Mouse (Mus musculus): ENCODE results near the gene Tgfb2. TPM values are rescaled to one million over a fixed set of nuclear protein-coding genes. Genes with fewer than 3 reads are reported as not detected.
A peak's percentile ranks its signal among the peaks of the same experiment; 100 is the strongest.

Tgfb2 gene
- polyA plus RNA-seq, 1 experiment from 2014 or later: 89.9 TPM

- Histone ChIP-seq H3K27me3 (no peaks in the 10 kb centered on the region), H3K9me3 (no peaks in the 10 kb centered on the region), H3K36me3 (no peaks in the 10 kb centered on the region), H3K9ac (no peak overlapping the region), H3K27ac (no peak overlapping the region), H3K4me1 (peaks cover 13% of the 10 kb centered on the region), H3K4me2 (no peak overlapping the region), H3K4me3 (no peak overlapping the region)
- ATAC-seq (ENCODE audit: borderline replicate concordance, extremely low read depth, low FRiP score, low TSS enrichment): no peak
- WGBS: 66% methylated on average over 2 of the region's 2 CpGs
Observed at GRCm38 (mm10) chr1:186605635-186606034, 100.2 kb downstream of the Tgfb2 start.

- Histone ChIP-seq H3K9me3 (no peaks in the 10 kb centered on the region), H3K4me1 (no peaks in the 10 kb centered on the region; the same call in 1 of the 2 replicates), H3K27ac (no peak overlapping the region), H3K36me3 (no peaks in the 10 kb centered on the region), H3K4me2 (no peak overlapping the region), H3K9ac (no peak overlapping the region), H3K4me3 (no peak overlapping the region), H3K27me3 (no peaks in the 10 kb centered on the region)
- 83% methylated on average over 5 of the region's 5 CpGs for WGBS
- no peak for ATAC-seq (ENCODE audit: borderline replicate concordance, extremely low read depth, low FRiP score, low TSS enrichment)
Observed at GRCm38 (mm10) chr1:186604124-186604523, 101.7 kb downstream of the Tgfb2 start.

GRCm38 (mm10) chr1:186588226-186588625, 117.6 kb downstream of the Tgfb2 start:
- Histone ChIP-seq H3K9ac (no peak overlapping the region), H3K4me2 (no peak overlapping the region), H3K4me1 (peaks cover 5% of the 10 kb centered on the region; the same call in 1 of the 2 replicates), H3K4me3 (no peak overlapping the region), H3K27me3 (no peaks in the 10 kb centered on the region), H3K9me3 (no peaks in the 10 kb centered on the region), H3K27ac (no peak overlapping the region), H3K36me3 (no peaks in the 10 kb centered on the region)
- 87% methylated on average over 2 of the region's 2 CpGs for WGBS
- ATAC-seq (ENCODE audit: borderline replicate concordance, extremely low read depth, low FRiP score, low TSS enrichment): no peak

GRCm38 (mm10) chr1:186587065-186587804, 118.6 kb downstream of the Tgfb2 start:
- no peak overlapping the region for H3K27ac ChIP-seq

GRCm38 (mm10) chr1:186585571-186586164, 120.1 kb downstream of the Tgfb2 start:
- H3K4me1 ChIP-seq: peaks cover 29% of the 10 kb centered on the region

More at GRCm38 (mm10) chr1:186587065-186587804, 118.6 kb downstream of the Tgfb2 start:
- Histone ChIP-seq H3K27me3 (no peaks in the 10 kb centered on the region), H3K36me3 (no peaks in the 10 kb centered on the region), H3K4me3 (no peak overlapping the region), H3K4me2 (no peak overlapping the region), H3K4me1 (peaks cover 15% of the 10 kb centered on the region), H3K9ac (no peak overlapping the region), H3K9me3 (no peaks in the 10 kb centered on the region)
- 63% methylated on average over 8 of the region's 8 CpGs for WGBS
- ATAC-seq (ENCODE audit: borderline replicate concordance, extremely low read depth, low FRiP score, low TSS enrichment): no peak

GRCm38 (mm10) chr1:186583933-186584332, 121.9 kb downstream of the Tgfb2 start:
- H3K4me1 ChIP-seq: peaks cover 29% of the 10 kb centered on the region
- ATAC-seq (ENCODE audit: borderline replicate concordance, extremely low read depth, low FRiP score, low TSS enrichment): no peak
- H3K9me3 ChIP-seq: no peaks in the 10 kb centered on the region

More at GRCm38 (mm10) chr1:186585571-186586164, 120.1 kb downstream of the Tgfb2 start:
- Histone ChIP-seq H3K4me3 (no peak overlapping the region), H3K9me3 (no peaks in the 10 kb centered on the region), H3K4me2 (no peak overlapping the region), H3K36me3 (no peaks in the 10 kb centered on the region), H3K9ac (no peak overlapping the region), H3K27ac (no peak overlapping the region), H3K27me3 (no peaks in the 10 kb centered on the region)
- ATAC-seq (ENCODE audit: borderline replicate concordance, extremely low read depth, low FRiP score, low TSS enrichment): no peak
- WGBS: 54% methylated on average over 2 of the region's 2 CpGs

GRCm38 (mm10) chr1:186582113-186582512, 123.7 kb downstream of the Tgfb2 start:
- 19% methylated on average over 6 of the region's 6 CpGs for WGBS
- Histone ChIP-seq H3K4me1 (peaks cover 29% of the 10 kb centered on the region), H3K4me2 (no peak overlapping the region), H3K27ac (peak overlapping the region; percentile 57), H3K4me3 (no peak overlapping the region), H3K9ac (no peak overlapping the region), H3K36me3 (no peaks in the 10 kb centered on the region), H3K9me3 (no peaks in the 10 kb centered on the region), H3K27me3 (peaks cover 5% of the 10 kb centered on the region; the same call in 1 of the 2 replicates)
- ATAC-seq (ENCODE audit: borderline replicate concordance, extremely low read depth, low FRiP score, low TSS enrichment): peak; percentile 63; the same call in 1 of the 2 replicates

More at GRCm38 (mm10) chr1:186583933-186584332, 121.9 kb downstream of the Tgfb2 start:
- no peaks in the 10 kb centered on the region for H3K27me3 ChIP-seq
- H3K4me3 ChIP-seq: no peak overlapping the region
- no peak overlapping the region for H3K4me2 ChIP-seq
- H3K36me3 ChIP-seq: no peaks in the 10 kb centered on the region
- no peak overlapping the region for H3K9ac ChIP-seq
- no peak overlapping the region for H3K27ac ChIP-seq

GRCm38 (mm10) chr1:186581666-186582065, 124.1 kb downstream of the Tgfb2 start:
- 24% methylated on average over 2 of the region's 2 CpGs for WGBS
- H3K9me3 ChIP-seq: no peaks in the 10 kb centered on the region
- H3K4me2 ChIP-seq: no peak overlapping the region
- ATAC-seq (ENCODE audit: borderline replicate concordance, extremely low read depth, low FRiP score, low TSS enrichment): no peak
- H3K4me1 ChIP-seq: peaks cover 25% of the 10 kb centered on the region
- H3K4me3 ChIP-seq: no peak overlapping the region
- H3K27me3 ChIP-seq: peaks cover 5% of the 10 kb centered on the region; the same call in 1 of the 2 replicates
- no peak overlapping the region for H3K9ac ChIP-seq
- no peaks in the 10 kb centered on the region for H3K36me3 ChIP-seq
- peak overlapping the region; percentile 57 for H3K27ac ChIP-seq

- Histone ChIP-seq H3K27me3 (peaks cover 5% of the 10 kb centered on the region; the same call in 1 of the 2 replicates), H3K4me2 (no peak overlapping the region), H3K36me3 (no peaks in the 10 kb centered on the region), H3K4me1 (peaks cover 24% of the 10 kb centered on the region), H3K9ac (no peak overlapping the region), H3K4me3 (no peak overlapping the region), H3K27ac (peak overlapping the region; percentile 38; the same call in 1 of the 2 replicates), H3K9me3 (no peaks in the 10 kb centered on the region)
- WGBS: 63% methylated on average over 2 of the region's 2 CpGs
- no peak for ATAC-seq (ENCODE audit: borderline replicate concordance, extremely low read depth, low FRiP score, low TSS enrichment)
Observed at GRCm38 (mm10) chr1:186581114-186581513, 124.7 kb downstream of the Tgfb2 start.

- Histone ChIP-seq H3K4me3 (no peak overlapping the region), H3K36me3 (no peaks in the 10 kb centered on the region), H3K4me2 (no peak overlapping the region), H3K9me3 (no peaks in the 10 kb centered on the region), H3K27me3 (peaks cover 5% of the 10 kb centered on the region; the same call in 1 of the 2 replicates), H3K9ac (no peak overlapping the region), H3K4me1 (peaks cover 15% of the 10 kb centered on the region), H3K27ac (no peak overlapping the region)
- 68% methylated on average over 5 of the region's 5 CpGs for WGBS
- no peak for ATAC-seq (ENCODE audit: borderline replicate concordance, extremely low read depth, low FRiP score, low TSS enrichment)
Observed at GRCm38 (mm10) chr1:186577302-186577701, 128.5 kb downstream of the Tgfb2 start.

GRCm38 (mm10) chr1:186575629-186576028, 130.2 kb downstream of the Tgfb2 start:
- Histone ChIP-seq H3K27me3 (peaks cover 5% of the 10 kb centered on the region; the same call in 1 of the 2 replicates), H3K4me3 (no peak overlapping the region), H3K9ac (no peak overlapping the region), H3K4me2 (no peak overlapping the region), H3K27ac (no peak overlapping the region), H3K36me3 (no peaks in the 10 kb centered on the region), H3K9me3 (no peaks in the 10 kb centered on the region), H3K4me1 (no peaks in the 10 kb centered on the region)
- 51% methylated on average over 9 of the region's 9 CpGs for WGBS
- ATAC-seq (ENCODE audit: borderline replicate concordance, extremely low read depth, low FRiP score, low TSS enrichment): no peak

GRCm38 (mm10) chr1:186575074-186575473, 130.7 kb downstream of the Tgfb2 start:
- no peak overlapping the region for H3K27ac ChIP-seq
- peak; percentile 31; the same call in 1 of the 2 replicates for ATAC-seq (ENCODE audit: borderline replicate concordance, extremely low read depth, low FRiP score, low TSS enrichment)
- H3K4me1 ChIP-seq: no peaks in the 10 kb centered on the region
- no peaks in the 10 kb centered on the region for H3K9me3 ChIP-seq
- no peak overlapping the region for H3K9ac ChIP-seq
- H3K36me3 ChIP-seq: no peaks in the 10 kb centered on the region
- no peak overlapping the region for H3K4me3 ChIP-seq
- no peak overlapping the region for H3K4me2 ChIP-seq
- peaks cover 5% of the 10 kb centered on the region; the same call in 1 of the 2 replicates for H3K27me3 ChIP-seq
- whole genome bisulfite sequencing: 51% methylated on average over 7 of the region's 7 CpGs

All from lung, embryonic 15.5 days (tissue).